Mouse (Mus musculus) heart, adult 2 months (tissue): ENCODE results near the gene Mocs1.

Experiments used
- CTCF ChIP-seq: fragments of 200-600 bp; IDR thresholded peaks from 2 replicates; pipeline ENCODE4 v1.8.1; 2022; ENCODE audit warnings: antibody characterized with exemption, mild to moderate bottlenecking, moderate library complexity
- EP300 ChIP-seq: fragments of 200-500 bp; IDR thresholded peaks from 2 replicates; pipeline ENCODE4 v1.6.1; 2011; ENCODE audit warnings: low read depth, low read length, control low read depth; ENCODE audit not compliant: insufficient read depth

DNA sequence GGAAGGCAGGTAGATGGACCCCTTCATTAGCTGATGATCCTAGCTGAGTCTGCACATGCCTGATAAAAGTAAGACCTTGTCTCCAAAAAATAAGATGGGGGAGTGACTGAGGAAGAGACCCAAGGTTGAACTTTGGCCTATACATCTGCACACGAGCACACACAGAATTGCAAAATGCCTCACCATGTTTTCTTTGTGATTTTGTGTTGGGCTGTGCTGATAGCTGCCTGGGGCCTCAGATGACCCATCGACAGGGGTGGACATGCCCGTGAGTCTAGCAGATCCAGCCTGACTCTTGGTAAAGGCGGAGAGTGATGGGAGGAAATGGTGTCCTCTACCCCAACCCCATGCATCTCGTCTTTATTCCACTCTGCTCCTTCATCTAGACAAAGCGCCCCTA, 6.1 kb downstream of the Mocs1 start:
- TF ChIP-seq CTCF (no peak), EP300 (no peak)
